Mouse (Mus musculus) small intestine, adult 2 months (tissue): ENCODE data around the gene Ttc33.

Experiments used
- CTCF ChIP-seq: fragments of 200-500 bp; IDR thresholded peaks from 2 replicates; pipeline ENCODE4 v1.5.1; 2012; ENCODE audit warnings: low read depth, mild to moderate bottlenecking, control low read depth, inconsistent platforms, low read length, moderate library complexity, mixed read lengths; ENCODE audit not compliant: insufficient replicate concordance, insufficient read length; ENCODE audit errors: extremely low read depth
- POLR2A ChIP-seq: fragments of 200-500 bp; IDR thresholded peaks from 2 replicates; pipeline ENCODE4 v1.6.1; 2012; ENCODE audit warnings: low read depth, mild to moderate bottlenecking, control low read depth, inconsistent platforms, low read length, moderate library complexity

GRCm38 (mm10) chr15:5189504-5190093, 4.3 kb downstream of the Ttc33 start:
- TF ChIP-seq CTCF (no peak), POLR2A (no peak)
